Mouse (Mus musculus) naive thymus-derived CD4-positive, alpha-beta T cell, adult 2 months (primary cell): ENCODE data around the gene Flvcr1.
"Not testable (repeated sequence)": the region's sequence is repeated elsewhere in the genome, so short reads cannot be mapped to it uniquely, and the experiment has no call there.

ENCODE experiments used
- DNase-seq: peaks from one replicate; pipeline ENCODE4 v3.0.0-alpha.2; 2011; ENCODE audit warnings: low read depth

Gene Flvcr1

DNA sequence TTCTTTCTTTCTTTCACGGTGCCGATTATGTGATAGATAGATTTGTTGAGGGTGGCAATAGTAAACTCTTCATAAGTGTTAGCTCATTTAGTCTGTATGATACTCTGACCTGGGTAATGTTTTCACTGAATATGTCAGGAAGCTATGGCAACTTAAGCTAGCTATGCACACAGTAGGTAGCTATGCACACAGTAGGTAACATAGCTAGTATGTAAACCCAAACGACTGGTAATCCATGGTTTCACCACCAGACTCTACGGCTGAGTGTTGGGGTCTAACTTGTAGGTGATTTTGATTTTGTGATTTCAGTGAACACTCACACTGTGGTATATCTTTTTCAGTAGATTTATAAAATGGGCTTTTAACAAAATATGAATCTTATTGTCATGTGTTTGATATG, 12.0 kb upstream of the Flvcr1 start:
- DNase-seq = no peak

DNA sequence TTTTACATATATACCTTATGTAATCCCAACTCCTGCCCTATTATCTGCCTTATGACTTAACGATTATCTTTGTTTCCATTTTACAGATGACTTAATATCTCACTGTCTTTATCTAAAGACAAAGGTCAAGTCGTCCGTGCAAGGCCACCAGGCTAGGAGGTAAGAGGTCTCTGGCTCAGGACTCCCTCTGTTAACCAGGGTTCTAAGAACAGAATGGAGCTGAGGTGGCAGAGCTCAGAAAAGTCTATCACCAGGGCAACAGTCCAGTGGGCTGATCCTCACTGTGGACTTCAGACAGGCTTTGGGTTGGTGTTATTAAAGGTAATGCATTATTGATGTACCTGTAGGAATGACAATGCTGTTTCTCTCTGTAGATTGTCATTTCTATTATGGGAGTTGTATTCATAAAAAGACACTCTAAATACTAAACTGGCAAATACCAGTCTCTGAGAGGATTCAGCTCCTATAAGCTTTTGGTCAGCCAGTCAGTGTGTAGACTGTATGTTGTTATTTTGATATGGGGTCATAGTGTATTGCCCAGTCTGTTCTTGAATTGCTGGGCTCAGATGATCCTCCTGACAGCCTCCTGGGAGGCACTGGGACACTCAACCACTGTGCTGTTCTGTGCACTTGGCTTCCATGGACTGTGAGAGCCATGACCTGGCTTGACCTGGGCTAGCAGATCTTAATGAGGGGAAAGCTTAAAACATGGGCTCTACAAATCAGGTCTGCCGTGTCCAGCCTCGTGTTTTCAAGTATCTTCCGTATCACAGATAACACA, 10.8 kb upstream of the Flvcr1 start, which contains the start of gene Spata45:
TSS of gene Spata45 (plus strand) at position 86 of the 781 bp plus-strand sequence.
- DNase-seq = no peak

DNA sequence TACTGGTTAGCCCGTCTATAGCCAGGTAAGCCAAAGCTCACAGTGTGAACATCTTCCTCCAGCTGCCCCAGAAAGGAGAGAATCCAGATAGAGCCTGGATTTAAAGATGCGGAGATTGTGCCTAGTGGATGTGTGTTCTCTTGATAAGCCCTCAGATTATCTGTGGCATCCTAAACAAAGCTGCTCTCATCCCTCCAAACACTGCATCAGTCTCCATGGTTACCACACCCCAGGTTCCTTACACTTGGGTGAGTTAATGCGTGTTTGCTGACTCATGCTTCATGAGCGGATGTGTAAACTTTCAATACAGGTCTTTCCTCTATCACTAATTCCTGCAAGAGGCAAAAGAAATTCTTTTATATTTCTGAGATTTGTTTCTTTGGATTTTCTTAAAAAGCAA, 9.7 kb upstream of the Flvcr1 start:
- DNase-seq = no peak

DNA sequence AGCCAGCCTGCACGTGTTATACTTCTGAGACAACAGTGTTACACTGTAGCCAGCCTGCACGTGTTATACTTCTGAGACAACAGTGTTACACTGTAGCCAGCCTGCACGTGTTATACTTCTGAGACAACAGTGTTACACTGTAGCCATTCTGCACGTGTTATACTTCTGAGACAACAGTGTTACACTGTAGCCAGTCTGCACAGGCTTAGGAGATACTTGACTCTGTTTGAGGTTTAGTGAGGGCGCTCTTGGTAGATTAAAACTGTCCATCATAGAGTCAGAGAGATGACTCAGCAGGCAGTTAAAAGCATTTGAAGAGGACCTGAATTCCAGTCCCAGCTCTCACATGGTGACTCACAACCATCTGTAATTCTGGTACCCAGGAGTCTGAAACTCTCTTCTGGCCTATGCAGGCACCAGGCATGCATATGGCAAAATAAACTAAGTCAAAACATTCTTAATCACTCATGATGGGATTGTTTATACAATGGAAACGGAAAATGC, 5.0 kb upstream of the Flvcr1 start:
- DNase-seq = not testable (repeated sequence)

DNA sequence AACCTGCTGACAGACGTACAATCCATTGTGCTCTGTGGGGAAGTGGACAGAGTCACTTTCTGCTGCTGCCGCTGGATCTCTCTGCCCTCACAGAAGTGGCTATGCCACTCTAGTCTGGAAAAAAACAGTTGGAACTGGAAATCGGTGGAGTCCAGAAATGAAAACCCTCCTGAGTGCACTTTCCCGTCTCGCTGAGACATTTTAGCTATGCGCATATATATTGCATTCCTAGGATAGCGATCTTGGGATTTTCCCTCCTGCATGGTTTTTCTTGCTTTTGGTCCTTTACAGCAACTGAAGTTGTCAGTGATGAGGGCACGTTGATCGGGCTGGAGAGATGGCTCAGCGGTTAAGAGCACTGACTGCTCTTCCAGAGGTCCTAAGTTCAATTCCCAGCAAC, 4.2 kb upstream of the Flvcr1 start:
- DNase-seq = no peak

DNA sequence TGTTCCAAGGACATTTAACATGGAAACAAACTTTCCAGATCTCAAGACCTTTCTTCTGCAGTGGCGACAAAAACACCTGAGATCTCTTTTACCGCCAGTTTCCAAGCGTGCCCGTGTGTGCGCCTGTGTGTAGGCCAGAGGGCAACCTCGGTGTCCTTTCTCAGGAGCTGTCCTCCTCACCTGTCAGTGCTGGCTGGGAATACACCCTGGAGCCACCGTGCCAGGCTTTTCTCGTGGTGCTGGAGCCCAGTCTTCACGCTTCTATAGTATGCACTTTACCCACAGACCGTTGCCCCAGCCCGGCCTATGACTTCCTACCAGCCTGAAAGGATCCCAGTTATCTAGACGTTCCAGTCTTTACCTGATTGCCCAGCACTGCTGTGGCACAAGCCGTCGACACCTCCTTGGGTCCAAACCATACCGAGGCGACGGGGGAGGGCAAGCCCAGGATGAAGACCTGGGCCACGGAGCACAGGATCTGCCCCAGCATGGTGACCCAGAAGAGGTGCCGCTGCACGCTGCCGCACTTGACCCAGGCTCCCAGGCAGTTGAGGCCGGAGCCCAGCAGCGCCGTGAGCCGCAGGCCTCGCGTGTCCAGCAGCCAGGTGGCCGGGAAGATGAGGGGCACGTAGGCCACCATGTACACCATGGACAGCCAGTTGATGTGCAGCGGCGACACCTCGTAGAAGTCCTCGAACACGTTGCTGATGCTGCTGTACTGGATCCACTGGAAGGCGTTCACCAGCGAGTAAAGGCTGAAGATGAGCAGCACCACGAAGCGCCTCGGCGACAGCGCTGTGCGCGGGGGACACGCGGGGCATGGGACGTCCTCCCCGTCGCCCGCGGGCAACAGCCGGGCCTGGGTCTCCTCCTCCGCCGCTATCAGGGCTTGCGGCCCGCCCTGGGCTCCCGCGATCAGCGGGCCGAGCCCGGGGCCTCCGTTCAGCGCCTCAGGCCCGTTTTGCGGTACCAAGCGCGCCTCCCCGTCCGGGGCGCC, 644 bp downstream of the Flvcr1 start:
- DNase-seq = no peak

DNA sequence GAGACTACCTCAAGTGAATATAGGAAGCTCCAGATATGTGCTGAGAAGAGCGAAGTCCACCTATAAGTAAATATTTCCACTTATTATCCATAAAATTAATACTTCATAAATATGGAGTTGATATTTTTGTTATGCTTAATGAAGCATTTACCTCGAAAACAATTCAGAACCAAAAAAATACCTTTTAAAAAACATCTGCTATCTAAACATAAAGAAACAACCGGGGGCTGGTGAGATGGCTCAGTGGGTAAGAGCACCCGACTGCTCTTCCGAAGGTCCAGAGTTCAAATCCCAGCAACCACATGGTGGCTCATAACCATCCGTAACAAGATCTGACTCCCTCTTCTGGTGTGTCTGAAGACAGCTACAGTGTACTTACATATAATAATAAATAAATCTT, 2.2 kb downstream of the Flvcr1 start:
- DNase-seq = not testable (repeated sequence)

DNA sequence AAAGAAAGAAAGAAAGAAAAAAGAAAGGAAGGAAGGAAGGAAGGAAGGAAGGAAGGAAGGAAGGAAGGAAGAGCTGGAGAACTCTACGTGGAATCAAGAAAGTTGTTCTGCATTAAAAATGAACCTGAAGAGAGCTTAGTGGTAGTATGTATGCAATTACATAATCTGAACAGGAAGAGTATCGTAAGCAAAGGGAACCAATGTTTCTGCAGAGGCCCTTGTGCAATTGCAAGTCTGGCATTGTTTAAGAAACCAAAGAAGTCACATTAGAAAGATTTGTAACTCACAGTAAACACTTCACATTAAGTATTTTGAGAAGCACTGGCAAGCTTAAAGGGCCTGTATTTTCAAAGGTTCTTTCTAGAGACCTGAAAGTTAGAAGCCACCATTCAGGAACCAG, 2.8 kb downstream of the Flvcr1 start:
- DNase-seq = no peak

DNA sequence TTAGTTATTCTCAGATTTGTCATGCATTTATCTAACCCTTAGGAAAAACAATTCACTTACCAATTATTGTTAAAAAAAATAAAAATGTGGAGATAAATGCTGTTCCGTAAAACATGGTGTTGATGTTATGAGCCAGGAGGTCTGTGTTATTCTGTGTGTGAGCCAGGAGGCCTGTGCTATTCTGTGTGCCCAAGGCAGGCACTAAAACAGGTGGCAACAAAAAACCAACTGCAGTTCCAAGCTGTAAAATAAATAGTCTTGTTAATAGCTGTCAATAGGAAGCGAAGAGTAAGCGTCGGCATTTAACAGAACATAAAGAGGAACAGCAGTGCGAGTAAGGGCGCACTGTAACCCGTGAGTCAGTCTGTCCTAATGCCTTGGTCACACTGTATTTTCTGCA, 4.9 kb downstream of the Flvcr1 start:
- no peak for DNase-seq

DNA sequence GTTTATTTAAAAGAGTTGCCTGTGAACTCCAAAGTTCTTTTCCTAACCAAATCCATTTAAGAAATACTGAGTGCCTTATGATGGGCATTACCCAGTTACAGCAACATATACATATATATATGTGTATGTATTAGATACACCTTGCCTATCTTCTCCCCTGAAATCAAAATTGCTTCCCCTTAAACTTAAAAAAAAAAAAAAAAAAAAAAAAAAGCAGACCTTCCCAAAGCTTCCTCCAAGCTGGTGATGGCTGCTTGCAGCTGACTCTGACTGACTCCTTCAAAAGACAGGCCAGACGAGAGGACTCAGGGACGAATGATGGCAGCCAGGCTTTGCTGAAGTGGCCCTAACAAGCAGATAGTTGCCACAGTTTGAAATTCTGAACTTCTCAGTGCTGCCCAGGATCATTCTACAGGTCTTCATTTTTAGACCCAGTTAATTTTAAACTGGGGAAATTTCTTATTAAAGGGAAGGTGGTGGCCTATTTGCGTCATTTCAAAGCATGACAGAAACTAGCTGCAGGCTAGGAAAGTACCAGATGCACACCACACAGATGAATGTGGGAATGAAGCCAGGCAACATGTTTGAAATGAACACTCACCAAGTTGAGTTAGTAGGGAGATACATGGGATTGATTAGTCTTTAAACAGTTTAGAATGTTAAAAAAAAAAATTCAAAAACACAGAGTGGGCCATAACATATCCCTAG, 5.6 kb downstream of the Flvcr1 start:
- no peak for DNase-seq

DNA sequence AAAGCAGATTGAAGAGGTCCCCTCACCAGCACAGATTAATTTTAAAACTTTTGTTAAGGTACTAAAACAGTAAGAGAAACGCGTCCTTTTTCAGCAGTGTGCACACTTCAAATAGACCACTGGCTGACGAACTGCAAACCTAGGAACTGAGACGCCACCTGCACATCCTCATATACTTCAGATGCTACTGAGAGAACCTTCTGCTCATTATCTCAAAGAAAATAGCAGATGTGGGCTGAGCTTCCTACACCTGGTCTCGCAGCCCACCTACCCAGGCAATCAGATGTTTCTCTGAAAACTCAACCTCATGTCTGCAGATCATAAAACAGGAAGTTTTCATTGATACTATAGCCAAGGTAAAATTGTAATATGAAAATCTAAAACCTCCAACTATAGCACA, 6.2 kb downstream of the Flvcr1 start:
- DNase-seq = no peak

DNA sequence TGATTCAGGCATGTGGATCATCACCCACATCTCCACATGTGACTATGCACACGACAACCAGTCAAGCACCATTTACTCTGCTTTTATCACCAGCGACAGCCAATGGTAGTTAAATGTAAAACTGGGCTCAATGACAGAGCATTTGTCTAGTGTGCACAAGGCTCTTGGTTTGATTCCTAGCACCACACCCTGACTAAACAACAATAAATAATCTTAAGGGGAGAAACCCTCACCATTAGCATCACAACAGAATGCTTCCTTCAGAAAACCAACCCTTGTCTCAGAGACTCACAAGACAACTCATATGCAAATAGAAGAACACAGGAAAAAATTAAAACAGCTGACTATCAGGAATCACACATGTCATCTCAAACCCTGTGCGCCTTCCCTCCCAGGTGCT, 11.7 kb downstream of the Flvcr1 start:
- DNase-seq = no peak

DNA sequence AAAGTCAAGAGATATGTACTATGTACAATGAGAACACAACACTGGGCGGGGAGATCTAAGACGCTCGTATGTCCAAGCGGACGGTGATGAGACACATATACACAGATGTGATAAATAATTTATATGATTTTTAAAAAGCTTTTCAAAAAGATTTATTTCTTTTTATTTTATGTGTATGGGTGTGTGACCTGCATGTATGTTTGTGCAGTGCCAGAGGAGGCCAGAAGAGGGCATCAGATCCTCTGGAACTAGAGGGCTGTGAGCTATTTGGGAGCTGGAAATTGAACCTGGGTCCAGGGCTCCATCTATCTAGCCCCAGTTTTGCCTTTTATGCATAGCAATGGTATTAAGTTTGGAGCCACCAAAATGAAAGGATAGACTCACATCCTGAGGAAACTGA, 17.3 kb downstream of the Flvcr1 start:
- peak; percentile 23 for DNase-seq

DNA sequence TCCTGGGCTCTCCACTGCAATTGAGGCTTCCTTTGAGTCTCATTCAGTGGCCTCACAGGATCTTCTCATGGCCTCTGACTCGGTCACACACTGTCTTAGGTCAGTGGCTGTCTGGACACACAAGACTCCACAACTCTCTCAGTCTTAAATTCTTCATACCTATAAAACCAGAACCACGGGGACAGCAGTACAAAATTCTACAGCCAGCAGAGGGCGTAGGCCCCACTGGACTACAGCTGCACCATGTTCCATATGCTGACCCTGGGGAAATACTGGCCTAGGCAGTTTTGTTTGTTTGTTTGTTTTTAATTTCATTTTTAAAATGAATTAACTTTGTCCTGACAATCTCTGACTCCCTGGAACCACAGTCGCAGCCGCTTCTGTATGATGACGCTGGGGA, 23.8 kb downstream of the Flvcr1 start:
- no peak for DNase-seq

DNA sequence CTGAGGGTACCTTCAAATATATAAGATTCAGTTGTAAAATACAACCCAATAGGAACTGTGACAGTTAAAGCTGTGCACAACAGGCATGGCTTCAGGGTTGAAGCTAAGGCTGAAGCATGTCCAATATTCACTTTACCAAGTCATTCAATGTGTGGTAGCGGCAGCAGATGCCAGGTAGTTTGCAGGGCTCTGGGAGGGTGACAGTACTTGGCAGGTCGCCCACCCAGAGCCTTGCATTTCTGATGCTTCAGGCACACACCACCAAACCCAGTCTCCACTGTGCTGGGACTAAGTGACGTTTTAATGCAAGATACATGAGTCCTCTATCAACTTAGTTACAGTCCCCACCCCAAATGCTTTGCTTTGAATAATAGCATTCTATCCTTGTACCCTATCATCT, 25.3 kb downstream of the Flvcr1 start:
- DNase-seq = no peak

DNA sequence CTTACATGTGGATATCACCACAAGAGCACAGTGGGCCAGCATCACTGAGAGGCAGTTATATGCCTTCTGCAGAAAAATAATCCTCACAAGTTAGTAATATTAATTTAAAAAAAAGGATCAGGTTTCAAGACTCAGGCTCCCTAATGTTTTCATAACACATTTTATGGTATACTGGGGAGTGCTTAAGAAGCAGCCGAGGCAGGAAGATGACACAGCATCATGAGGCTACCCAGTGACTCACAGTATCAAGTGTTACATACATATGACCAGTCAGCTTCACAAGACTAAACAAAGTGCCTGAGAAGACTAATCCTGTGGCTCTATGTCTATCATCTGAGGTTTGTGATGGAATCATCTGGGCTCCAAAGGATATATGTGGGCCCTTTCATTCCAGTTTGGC, 27.9 kb downstream of the Flvcr1 start:
- DNase-seq = no peak

DNA sequence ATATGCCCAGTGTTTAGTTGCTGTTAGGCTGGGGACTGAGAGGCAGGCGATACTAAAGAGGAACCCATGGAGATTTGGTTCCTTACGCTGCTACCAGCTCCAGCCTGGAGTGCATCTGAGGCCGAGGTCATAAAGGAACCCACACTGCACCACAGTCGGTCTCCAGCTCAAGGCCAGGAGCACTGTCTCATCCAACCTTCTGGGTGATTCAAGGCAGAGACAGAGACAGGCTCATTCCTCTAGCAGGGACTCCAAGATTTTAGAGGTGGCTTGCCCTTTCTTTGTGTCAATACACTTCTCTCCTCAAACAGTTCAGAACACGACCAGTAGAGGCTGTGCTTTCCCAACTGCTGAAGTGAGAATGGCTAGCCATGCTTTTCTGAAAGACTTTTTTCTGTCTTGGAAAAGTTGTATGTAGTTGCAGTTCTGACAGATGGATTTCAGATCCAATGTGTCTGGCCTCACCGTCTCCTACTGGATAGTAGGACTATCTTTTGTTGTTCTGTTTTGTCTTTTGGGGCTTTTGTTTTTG, 29.5 kb downstream of the Flvcr1 start:
- DNase-seq = no peak

DNA sequence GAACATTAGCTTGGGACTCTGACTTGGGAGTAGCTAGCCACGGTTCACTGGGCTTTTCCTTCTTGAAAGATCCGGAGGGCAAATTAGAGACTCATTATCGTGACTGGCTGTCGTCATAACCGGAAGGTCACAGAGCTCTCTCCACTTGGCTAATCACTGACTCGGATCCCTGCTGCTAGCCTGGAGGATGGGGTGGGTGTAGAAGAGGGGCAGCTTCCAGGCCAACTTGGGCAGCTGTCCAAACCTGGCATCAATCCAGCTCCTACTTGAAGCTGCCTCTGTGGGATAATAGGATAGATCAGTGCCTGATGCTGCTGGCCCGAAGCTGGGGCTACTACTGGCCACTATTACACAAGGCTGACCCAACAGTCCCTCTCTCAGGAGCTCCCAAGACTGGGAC, 30.4 kb downstream of the Flvcr1 start:
- DNase-seq = no peak

DNA sequence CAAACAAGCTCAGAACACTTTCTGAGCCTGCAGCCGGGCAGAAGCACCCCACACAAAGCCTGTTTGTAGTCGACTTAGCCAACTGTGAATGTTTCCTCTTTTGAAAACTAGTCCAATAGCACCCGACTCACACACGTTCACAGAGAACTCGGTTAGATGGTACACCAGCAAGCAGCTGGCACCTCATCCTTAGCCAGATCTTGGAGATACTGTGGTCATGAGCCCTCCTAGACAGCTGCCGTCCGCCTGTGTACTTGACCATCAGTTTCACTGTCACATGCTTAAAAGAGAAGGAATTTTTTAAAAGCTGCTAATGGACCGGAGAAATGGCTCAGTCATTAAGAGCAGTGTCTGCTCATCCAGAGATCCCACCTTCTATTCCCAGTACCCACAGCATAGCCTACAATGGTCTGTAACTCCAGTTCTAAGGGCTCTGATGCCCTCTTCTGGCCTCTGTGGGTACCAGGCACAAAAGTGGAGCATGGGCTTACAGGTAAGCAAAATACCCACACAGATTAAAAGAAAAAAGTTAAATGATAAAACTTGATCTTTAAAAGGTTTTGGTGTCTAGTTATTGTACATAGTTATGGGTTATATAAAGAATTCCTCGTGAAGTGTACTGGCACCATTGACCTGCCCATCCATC, 36.4 kb downstream of the Flvcr1 start:
- no peak for DNase-seq

DNA sequence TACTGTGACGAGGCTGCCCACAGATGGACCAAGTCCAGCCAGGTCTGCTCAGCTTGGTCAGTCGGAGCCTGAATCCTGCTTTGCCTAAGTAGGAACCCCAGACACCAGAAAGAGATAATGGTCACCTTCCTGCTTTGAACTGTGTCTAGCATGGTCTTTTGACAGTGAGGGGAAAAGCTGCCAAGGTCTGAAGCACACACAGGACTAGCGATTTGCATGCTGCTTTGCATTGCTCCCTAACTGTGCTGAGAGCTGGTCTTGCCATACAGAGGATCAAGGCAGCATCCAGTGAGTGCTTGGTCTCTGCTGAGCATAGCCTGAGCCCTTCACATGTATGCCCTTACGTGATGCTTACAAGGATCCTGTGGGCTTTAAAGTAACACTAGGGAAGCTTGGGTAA, 44.5 kb downstream of the Flvcr1 start:
- DNase-seq = no peak

DNA sequence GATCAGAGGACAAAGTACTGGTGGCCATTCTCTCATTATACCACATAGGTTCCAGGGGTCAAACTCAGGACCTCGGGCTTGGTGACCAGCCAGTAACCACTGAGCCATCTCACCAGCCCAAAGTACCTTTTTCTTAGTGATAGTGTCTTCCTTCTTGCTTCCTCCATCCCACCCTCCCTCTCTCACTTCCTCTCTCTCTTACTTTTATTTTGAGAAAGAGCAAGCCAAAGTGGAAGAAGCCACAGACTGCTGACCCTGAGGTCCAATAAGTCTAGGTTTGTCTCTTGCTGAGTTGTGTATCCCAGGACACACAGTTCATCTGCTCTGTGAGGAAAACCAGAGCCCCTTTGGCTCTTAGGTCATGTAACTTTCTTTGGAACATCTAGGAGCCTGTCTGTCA, 45.5 kb downstream of the Flvcr1 start:
- no peak for DNase-seq
